Mouse (Mus musculus) cerebellum, adult 2 months (tissue): ENCODE results near the gene Qrfpr.

ENCODE experiments used
- CTCF ChIP-seq: fragments of 200-500 bp; IDR thresholded peaks from 2 replicates; pipeline ENCODE4 v1.5.1; 2011; ENCODE audit warnings: low read depth, mild to moderate bottlenecking, control low read depth, low read length, moderate library complexity, borderline replicate concordance; ENCODE audit not compliant: insufficient read depth
- POLR2A ChIP-seq: fragments of 200-500 bp; IDR thresholded peaks from 2 replicates; pipeline ENCODE4 v1.6.1; 2011; ENCODE audit warnings: low read length, control low read depth, borderline replicate concordance; ENCODE audit not compliant: insufficient read depth

DNA sequence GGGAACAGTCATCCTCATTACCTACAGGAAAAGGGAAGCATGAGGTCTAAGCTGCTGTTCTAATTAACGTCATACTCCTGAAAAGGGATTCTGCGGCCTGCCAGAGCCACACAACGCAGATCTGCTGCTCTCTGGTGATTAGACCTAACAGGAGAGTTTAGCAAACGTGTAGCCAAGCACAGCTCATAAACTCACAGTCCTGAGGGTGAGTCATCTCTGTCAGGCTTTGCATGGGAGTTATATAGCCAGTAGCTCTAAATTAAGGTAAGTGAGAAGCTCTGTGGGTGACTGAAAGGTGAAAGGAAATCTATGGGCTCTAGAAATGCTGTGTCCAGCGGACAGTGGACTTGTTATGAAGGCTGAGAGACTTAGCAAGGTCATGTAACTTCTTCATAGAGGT is 28.5 kb upstream of the Qrfpr start:
- no peak for TF ChIP-seq CTCF
- no peak for TF ChIP-seq POLR2A
